Mouse (Mus musculus) olfactory bulb, adult 2 months (tissue): ENCODE results near the gene Arhgef33. TPM values are rescaled to one million over a fixed set of nuclear protein-coding genes. Genes with fewer than 3 reads are reported as not detected.
A peak's percentile ranks its signal among the peaks of the same experiment; 100 is the strongest.
"Not testable (repeated sequence)": the region's sequence is repeated elsewhere in the genome, so short reads cannot be mapped to it uniquely, and the experiment has no call there.

Experiments
- H3K27ac ChIP-seq: fragments of 200-500 bp; 2 replicates; pipeline ENCODE4 v1.5.1; 2012; ENCODE audit warnings: low read depth, low read length; ENCODE audit not compliant: insufficient read depth
- H3K4me1 ChIP-seq: fragments of 200-500 bp; 2 replicates; pipeline ENCODE4 v1.6.1; 2012; ENCODE audit warnings: low read length; ENCODE audit not compliant: control insufficient read depth, insufficient read depth
- H3K4me3 ChIP-seq: fragments of 200-500 bp; 2 replicates; pipeline ENCODE4 v1.5.1; 2012; ENCODE audit warnings: mild to moderate bottlenecking, low read depth, low read length, moderate library complexity; ENCODE audit not compliant: insufficient read depth
- CTCF ChIP-seq: fragments of 200-500 bp; IDR thresholded peaks from 2 replicates; pipeline ENCODE4 v1.5.1; 2012; ENCODE audit warnings: low read depth, mild to moderate bottlenecking, low read length, moderate library complexity; ENCODE audit not compliant: insufficient read depth
- POLR2A ChIP-seq: fragments of 200-500 bp; IDR thresholded peaks from 2 replicates; pipeline ENCODE4 v1.6.1; 2012; ENCODE audit warnings: mild to moderate bottlenecking, low read depth, low read length, moderate library complexity; ENCODE audit not compliant: insufficient read depth
- WGBS: fragments of 180-500 bp; shearing (Covaris S2); methylation state at CpG from one replicate; pipeline ENCODE4 v1.1.7; 2018; 5-methylcytosine and 5-hydroxymethylcytosine counted together
- polyA plus RNA-seq: library from polyadenylated mRNA; stranded (reverse); fragments of >200 nt; gene quantifications from 2 replicates; pipeline ENCODE4 v1.2.4, GENCODE M21; 2012; ENCODE audit warnings: low replicate concordance; ENCODE audit not compliant: missing spikeins, insufficient read depth, insufficient read length

Gene Arhgef33
- not detected in 2 replicates for polyA plus RNA-seq

DNA sequence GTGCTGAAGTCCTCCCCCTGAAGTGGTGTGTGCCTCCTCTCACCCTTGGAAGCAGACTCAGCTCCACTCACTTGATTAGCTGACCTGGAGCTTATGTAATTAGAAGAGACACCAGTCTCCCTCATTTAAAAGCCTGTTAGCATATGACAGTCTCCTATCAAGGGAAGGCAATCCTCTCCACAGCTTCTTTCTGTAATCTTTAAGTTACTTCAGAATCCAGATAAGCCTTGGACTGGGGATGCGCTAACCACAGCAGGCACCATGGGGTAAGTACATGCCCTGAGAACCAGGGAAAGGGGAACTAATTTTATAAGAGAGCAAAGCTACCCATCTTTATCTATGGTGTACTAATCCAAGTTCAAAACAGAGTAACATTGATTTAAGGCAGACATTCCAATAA is at the start of gene Arhgef33:
Arhgef33 (plus strand) TSS at position 157 of the 400 bp plus-strand sequence.
- H3K4me1 ChIP-seq = peaks cover 5% of the 10 kb centered on the region
- TF ChIP-seq CTCF (no peak), POLR2A (no peak)
- WGBS = 95% methylated on average over 1 of the region's 1 CpGs
- no peak within 1 kb of the TSS for H3K4me3 ChIP-seq
- no peak within 1 kb of the TSS for H3K27ac ChIP-seq

DNA sequence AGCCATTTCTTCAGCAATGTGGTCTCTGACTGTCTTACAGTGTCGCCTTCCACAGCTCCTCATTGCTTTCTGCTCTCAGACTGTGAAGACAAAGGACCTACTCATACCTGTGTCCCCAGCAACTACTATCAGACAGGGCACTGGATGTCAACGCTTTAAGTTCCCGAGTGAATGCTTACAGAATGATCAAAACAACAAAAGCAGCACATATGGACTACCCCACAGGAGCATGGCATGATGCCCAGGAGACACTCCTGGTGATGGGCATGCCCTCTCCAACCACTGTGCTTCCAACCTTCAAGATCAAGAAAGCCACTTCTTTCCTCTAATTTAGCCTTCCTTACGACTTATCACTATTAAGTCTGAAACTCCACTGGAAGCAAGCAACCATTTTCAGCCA is 40.1 kb upstream of the Arhgef33 start:
- Histone ChIP-seq H3K4me3 (no peak overlapping the region), H3K27ac (no peak overlapping the region), H3K4me1 (no peaks in the 10 kb centered on the region)
- WGBS = 89% methylated on average over 4 of the region's 4 CpGs
- no peak for TF ChIP-seq CTCF
- no peak for TF ChIP-seq POLR2A

DNA sequence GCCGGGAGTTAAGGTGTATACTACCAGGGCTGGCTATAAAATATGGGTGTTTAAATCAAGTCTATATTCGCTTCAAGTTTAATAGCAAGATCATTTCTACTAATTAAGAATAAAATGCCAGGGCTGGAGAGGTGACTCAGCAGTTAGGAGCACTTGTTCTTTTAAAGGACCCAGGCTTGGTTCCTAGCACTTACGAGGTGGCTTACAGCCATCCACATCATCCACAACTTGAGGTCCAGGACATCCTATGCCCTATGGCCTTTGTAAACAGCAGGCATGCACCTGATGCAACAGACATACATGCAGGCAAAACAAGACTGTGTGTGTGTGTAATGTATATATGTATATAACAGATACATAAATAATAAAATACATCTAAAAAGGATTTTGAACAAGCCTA is 39.1 kb upstream of the Arhgef33 start:
- H3K4me1 ChIP-seq = no peaks in the 10 kb centered on the region
- TF ChIP-seq POLR2A (no peak), CTCF (no peak)
- H3K27ac ChIP-seq = no peak overlapping the region
- no peak overlapping the region for H3K4me3 ChIP-seq
- 98% methylated on average over 3 of the region's 3 CpGs for WGBS

DNA sequence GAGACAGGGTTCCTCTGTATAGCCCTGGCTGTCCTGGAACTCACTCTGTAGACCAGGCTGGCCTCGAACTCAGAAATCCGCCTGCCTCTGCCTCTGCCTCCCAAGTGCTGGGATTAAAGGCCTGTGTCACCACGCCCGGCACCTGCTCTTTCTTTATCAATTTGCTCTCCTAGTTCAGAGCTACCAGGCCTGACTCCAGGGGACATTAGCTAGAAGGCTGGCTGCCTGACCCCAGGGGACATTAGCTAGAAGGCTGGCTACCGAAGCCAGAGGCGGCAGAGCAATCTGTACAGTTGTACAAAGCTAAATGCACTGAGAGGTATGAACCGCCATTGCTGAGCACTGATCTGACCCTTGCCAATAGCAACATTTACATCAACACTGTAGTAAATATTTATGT is 36.6 kb upstream of the Arhgef33 start:
- not testable (repeated sequence) for H3K4me3 ChIP-seq, H3K27ac ChIP-seq, H3K4me1 ChIP-seq
- 98% methylated on average over 7 of the region's 7 CpGs for WGBS

DNA sequence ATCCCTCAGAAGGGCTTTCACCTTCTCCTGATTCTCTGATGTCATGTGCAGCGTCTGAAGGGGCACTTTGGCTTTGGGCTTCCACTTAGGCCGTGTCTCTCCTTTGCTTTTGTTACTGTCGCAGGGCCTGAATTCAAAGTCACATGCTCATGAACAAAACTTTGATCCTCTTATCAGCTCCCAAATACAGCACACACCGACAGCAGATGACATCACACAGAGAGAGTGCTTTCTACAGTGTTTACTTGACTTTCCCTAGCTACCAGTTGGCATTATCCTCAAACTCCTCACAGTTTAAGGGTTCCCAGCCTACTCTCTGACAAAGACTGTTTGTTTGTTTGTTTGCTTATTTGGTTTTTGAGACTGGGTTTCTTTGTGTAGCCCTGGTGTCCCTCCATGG is 29.0 kb upstream of the Arhgef33 start:
- Histone ChIP-seq H3K4me1 (no peaks in the 10 kb centered on the region), H3K27ac (no peak overlapping the region), H3K4me3 (no peak overlapping the region)
- no peak for TF ChIP-seq POLR2A
- WGBS = 89% methylated on average over 4 of the region's 4 CpGs

DNA sequence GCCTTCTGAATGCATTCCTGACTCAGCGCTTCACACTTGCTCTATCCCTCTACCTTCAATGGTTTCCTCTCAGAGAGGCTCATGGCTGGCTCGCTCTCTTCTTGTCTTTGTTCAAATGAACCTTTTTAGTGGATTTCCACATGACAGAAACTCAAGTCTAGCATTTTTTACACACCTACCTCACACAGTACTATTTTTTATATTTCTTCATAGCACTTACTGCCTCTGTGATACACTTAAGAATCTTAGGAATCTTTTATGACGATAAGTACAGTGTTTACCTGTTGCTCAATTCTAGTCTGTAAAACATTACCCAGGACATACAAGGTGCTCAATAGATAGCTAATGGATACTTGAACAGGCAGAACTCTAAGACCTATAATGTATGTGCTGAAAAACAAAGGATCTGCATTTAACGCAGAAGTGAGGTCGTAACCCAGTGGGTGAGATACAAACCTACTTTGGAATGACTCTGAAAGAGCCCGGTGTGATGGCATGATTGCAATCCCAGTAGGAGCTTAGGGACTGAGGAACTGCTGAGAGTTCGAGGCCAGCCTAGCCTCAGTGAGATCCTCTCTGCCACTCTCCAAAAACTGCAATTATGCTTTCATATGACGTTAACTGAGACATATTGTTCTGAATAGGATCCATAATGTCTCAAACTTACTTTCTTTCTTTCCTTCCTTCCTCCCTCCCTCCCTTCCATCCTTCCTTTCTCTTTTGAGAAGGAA is 27.7 kb upstream of the Arhgef33 start:
- Histone ChIP-seq H3K27ac (no peak overlapping the region), H3K4me1 (no peaks in the 10 kb centered on the region; the same call in 1 of the 2 replicates), H3K4me3 (no peak overlapping the region)
- 96% methylated on average over 8 of the region's 8 CpGs for WGBS
- no peak for TF ChIP-seq POLR2A
- TF ChIP-seq CTCF = no peak

DNA sequence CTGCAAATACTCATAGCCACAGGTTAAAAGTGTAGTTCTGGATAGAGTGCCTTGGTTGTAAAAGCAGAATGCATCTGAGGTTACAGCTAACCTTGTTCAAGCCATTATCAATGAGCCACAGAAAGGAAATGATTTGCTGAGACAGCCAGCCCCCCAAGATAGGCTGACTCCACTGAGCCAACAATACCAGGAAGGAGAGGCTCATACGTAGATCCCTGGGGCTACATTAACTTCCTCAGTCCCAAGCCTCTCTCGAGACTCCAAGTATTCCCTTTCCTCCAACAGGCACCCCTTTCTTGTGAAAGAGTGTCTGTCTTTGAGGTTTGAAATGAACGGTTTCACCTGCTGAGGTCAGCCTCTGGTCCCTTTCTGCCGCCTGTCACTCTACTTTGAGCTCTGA is 22.8 kb upstream of the Arhgef33 start:
- no peak overlapping the region for H3K27ac ChIP-seq
- no peak for TF ChIP-seq POLR2A
- no peak for TF ChIP-seq CTCF
- 89% methylated on average over 4 of the region's 4 CpGs for WGBS
- no peaks in the 10 kb centered on the region; the same call in 1 of the 2 replicates for H3K4me1 ChIP-seq
- H3K4me3 ChIP-seq = no peak overlapping the region

DNA sequence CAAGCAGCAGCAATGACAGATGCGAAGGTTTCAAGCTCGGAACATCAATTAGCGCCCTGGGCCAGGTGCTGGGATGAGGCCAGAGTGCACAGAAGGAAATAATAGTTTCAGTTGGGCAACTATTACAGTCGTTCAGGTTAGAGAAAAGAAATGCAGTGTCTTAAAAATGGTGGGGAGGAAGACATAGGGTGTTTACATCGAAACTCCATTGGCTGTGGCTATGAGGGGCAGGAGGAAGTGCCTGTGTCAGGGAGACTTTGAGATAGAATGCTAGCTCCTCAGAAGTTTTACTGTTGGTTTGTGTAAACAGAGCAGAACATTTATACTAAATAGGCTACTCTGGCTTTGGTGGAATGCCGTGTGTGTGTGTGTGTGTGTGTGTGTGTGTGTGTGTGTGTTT is 19.2 kb upstream of the Arhgef33 start:
- 75% methylated on average over 6 of the region's 6 CpGs for WGBS
- TF ChIP-seq POLR2A (no peak), CTCF (no peak)
- H3K4me1 ChIP-seq = no peaks in the 10 kb centered on the region; the same call in 1 of the 2 replicates
- no peak overlapping the region for H3K27ac ChIP-seq
- no peak overlapping the region for H3K4me3 ChIP-seq

DNA sequence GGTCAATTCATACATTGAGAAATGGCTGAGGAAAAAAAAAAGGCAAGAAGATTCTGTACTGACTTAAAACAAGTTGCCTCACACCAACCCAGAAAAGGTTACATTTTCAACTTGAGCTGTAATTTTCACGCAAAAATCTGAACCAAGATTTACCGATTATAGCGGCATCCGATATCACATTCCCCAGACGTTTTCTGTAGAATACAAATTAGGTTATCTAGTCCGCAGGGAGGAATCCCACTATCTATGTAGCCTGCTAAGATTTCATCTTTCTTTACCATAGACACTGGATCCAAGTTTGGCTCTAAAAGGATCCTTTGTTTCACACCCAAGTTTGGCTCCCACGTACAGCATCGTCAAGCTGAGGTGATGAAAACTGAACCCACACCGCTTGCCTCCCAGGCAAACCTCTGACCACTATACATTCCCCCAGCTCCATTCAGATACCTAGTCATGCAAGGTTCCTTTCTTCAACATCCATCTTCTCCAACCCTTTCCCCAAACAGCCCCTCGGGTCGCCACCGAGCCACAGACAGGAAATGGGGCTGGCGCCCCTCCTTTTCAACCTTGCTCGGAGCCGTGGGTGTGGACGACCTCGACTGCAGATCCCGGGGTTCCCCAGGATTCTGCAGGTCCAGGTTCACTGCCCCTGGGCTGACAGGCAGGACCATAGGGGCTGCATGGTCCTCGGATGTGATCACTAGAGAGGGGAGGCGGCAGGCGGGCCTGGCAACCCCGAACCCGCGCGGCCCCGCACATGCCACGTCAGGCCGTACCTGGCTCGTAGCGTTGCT is 17.7 kb upstream of the Arhgef33 start:
- WGBS = under 1% methylated on average over 30 of the region's 30 CpGs
- Histone ChIP-seq H3K4me1 (no peaks in the 10 kb centered on the region), H3K4me3 (peak overlapping the region; percentile 59), H3K27ac (peak overlapping the region; percentile 2; the same call in 1 of the 2 replicates)
- no peak; the same call in 1 of the 2 replicates for TF ChIP-seq POLR2A
- no peak for TF ChIP-seq CTCF
